Mouse (Mus musculus) heart, adult 10 weeks (tissue): ENCODE measurements around the gene Pet2. TPM values are rescaled to one million over a fixed set of nuclear protein-coding genes. Genes with fewer than 3 reads are reported as not detected.

Experiments used
- polyA plus RNA-seq: library from polyadenylated mRNA; stranded (reverse); fragments of 350-450 nt; fragmentation: Illumina TruSeq; extraction: RNeasy Lipid Tissue Mini Kit (QIAGEN cat#74804); gene quantifications from one replicate; pipeline ENCODE4 v1.2.3, GENCODE M21; 2014; ENCODE audit warnings: low read depth, low replicate concordance

The Pet2 gene
- not detected for polyA plus RNA-seq

DNA sequence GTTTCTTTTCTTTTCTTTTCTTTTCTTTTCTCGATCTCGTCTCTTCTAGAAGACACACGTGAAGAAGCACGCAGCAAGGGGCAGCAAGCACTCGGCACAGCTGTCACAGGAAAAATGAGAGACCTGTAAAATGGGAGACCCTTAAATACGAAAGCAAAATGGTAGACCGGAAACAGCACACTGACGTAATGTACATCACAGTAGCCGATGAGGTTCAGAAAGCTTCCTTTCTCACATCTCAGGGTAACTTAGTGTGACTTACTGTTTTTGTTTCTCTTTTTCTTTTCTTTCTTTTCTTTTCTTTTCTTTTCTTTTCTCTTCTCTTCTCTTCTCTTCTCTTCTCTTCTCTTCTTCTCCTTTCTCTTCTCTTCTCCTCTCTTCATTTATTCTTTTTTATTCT lies at the start of gene Pet2:
Gene Pet2, minus strand, starts transcription at position 101 of the 400 bp plus-strand sequence.

